Mouse (Mus musculus) left cerebral cortex, adult 18-20 months (tissue): ENCODE measurements at regions not wholly inside any gene's neighbourhood (a gene's known extent, or its start where the extent isn't known, plus 50 kb on each side); places are given as distances from the start of the nearest gene placed in this dataset.

Experiments
- DNase-seq, 2 experiments: peaks; one replicate each; pipeline ENCODE4 v3.0.0; 2021 to 2022; ENCODE audit warnings: low spot score in 2 of 2, mixed read lengths in 1 of 2

DNA sequence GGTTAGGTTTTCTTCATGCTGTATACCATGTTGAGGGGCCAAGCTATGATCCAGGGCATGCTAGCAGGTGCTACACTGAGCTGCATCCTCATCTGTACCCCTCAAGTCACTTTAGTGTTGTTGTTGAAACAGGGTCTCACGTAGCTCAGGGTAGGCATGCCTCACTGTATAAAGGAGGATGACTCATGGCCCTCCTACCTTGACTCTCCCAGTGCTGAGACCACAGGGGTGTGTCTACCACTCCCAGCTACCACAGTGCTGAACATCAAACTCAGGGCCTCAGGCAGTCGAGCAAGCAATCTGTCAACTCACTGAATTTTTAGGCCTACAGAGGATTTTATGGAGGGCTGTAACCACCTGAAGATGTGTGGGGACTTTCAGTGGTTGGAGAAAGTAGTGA, 258.5 kb downstream of the Ankrd50 start:
- DNase-seq, result no peak

DNA sequence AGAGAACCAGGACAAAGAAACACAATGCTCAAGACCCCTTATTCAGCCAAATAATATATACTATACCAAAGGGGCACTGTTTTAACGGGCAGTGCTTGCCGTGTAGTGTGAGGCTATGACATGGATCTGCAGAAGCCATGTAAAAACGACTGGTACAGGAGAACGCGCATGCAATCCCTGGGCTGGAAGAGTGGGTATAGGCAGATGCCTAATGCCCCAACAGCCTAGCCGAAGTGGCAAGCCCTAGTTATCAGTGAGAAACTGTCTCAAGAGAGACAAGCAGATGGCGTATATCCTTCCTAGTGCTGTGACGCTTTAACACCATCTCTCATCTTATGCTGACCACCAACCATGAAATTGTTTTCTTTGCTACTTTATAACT, 262.8 kb downstream of the Ankrd50 start:
- no peak for DNase-seq

DNA sequence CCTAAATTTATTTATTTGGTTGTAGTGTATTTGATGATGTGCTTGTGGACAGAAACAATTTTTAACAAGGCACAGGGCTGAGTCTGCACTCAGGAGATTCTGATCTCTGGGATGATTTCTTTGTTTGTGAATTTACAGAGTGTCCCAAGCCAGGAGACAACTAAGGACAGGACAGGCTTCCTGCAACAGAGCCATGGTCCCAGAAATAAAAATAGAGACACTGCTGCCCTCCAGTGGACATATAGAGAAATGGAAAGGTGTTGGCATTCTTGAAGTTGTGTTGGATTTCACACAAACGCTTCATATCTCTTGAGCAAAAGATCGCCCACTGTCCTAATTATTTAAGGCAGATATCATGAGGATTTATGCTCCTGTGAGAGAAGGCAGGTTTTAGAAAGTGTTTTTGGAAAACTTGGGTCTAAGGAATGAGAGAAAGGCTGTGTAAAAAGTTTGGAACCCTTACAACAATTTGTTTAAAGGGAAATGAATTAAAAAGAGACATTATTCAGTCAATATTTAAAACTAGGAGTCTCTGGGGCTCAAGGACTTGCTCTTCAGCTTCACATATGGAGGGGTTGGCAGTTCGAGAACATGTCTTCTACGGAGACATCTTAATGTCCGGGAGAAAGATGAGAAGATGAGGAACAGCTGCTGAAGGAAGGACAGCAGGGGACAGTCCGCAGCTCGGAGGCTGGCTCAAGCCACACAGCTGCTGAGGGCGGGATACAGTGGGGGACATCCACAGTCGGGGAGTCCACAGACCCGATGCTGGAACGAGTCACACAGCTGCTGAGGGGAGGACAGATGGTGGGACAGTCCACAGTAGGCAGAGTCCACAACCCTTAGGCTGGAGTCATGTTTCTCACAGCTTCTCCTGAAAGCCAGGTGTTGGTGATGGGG, 263.5 kb downstream of the Ankrd50 start:
- DNase-seq, result peak; percentile 46 to 53

DNA sequence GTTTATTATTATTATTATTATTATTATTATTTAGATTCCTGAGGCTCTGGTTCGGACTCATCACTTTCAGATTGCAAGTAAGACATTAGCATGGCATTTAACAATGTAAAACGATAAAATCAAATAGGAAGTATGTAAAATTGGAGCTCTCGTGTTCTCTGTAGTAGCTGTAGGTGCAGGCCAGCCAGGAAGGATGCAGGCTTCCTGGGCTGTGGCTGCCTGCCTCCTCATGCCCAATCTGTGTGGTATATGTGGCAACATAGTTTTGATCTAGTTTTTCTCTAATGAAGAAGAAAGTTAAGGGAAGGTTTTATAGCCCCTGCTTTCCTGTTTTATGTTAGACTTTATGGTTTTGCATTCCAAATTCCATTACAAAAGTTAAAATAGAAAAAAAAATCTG, 275.6 kb downstream of the Ankrd50 start:
- no peak for DNase-seq

DNA sequence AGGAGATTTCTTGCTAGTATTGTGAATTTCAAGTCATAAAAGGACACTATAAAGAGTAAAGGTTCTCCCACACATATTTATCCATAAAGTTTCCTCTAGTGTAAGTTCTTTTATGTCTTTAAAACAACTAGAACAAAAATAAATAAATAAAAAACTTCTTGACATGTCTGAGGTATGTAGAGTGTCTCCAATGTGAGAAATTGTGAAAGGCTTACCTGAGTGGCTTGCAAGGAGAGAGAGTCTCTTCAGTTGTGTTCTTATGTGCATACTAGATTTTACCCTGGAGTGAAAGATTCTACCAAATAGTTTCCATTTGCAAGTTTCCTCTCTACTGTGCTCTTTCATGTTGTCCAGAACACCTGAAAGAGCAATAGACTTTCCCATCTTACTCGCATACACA, 276.8 kb downstream of the Ankrd50 start:
- DNase-seq, result no peak

DNA sequence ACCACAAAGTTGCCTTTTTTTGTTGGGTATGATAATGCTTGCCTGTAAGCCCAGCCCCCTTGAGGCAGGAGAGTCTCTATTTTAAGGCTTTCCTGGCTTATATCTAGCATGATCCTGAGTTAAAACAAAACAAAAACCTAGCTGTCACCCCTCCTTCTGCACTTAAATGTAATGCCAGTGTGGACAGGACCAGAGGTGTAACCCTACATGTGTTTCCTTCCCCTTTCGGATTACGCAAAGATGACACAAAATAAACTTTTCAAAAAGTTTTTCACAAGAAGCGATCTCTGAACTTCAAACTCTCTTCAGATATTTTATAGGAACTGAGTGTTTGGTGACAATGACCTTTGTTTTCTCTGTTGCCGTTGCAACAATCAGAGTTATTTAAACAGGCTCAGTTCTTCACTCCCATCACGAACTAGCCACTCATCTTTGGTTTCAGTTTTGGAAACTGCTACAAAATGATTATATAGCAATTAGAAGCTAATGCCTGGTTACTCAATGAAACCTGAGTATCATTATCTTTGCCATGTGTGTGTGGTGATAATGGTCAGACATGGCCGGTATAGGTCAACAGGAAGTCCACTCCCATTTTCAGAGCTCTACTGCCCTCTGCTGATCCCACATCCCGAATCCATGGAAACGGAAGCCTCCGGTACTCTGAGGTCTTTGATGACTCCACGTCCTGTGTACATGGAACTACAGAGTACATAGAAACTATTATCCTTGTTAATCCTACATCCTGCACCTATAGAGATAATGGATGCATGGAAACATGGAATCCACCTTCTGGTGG, 282.6 kb downstream of the Ankrd50 start:
- peak; percentile 65 to 71 for DNase-seq

DNA sequence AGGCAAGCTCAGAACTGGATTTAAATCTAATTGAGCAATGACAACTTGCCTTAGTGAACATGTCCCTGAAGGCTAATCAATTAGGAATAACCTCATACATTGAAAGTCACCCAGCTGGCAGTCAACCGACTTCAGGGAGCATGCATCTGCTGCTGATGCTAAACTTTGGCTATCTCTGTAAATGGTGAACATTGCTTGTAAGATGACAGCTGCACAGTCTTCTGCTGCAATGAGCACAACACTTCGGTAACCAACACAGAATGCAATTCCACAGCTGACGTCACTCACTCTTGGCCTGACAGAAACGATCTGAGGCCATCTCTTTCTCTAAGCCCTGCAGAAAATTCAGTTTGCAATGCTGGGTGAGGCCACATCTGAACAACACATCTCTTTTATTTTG, 290.6 kb downstream of the Ankrd50 start:
- no peak for DNase-seq

DNA sequence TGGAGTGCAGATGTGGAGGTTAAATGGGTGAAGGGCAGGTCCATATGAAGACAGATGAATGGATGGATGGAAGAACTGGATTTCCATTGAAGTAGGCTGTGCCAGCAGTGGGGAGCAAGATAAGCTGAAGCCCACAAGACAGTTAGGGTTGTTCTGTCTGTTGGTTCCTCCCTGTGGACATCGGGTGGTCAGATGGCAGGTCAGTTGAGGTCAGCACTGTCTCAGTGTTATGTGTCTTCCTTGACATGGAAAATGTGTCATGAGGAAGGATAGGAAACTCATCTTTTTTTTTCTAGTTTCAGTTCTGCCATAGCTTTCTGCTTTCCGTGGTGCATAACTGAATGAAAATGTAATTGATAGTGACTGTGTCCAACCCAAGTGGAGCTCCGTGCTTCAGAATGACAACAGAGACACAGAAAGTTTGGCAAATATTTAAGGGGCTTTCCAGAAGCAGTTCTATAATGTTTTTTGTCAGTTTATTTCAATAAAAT, 297.2 kb downstream of the Ankrd50 start:
- no peak for DNase-seq

DNA sequence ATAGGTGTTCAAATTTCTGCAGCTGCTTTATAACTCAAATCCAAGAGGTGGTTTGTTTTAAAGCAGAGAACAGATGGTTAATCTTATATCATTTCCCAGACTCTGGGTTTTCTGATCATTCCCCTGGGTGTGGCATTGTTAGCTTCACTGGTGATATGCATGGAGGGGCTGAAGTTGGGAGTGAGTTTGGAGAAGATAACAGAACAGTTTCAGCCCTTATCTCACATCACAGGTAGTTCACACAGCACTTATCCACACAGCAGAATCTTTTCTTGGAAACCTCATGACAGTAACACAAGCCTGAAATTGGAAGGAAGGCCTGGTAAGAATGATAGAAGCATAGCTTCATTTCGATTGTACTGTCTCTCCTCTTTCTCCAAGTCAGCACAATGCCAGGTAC, 298.1 kb downstream of the Ankrd50 start:
- DNase-seq, result no peak

DNA sequence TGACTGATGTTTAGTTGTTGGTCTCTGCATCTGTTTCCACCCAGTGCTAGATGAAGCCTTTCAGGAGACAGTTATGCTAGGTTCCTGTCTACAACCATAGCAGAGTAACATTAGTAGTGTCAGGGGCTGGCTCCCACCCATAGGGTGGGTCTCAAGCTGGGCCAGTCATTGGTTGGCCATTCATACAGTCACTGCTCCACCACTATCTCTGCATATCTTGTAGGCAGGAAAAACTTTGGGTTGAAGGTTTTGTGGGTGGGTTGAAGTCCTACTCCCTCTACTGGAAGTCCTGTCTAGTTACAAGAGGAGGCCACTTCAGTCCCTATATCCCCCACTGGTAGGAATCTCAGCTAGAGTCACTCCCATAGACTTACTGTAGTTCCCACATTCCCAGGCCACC, 306.3 kb downstream of the Ankrd50 start:
- DNase-seq, result no peak

DNA sequence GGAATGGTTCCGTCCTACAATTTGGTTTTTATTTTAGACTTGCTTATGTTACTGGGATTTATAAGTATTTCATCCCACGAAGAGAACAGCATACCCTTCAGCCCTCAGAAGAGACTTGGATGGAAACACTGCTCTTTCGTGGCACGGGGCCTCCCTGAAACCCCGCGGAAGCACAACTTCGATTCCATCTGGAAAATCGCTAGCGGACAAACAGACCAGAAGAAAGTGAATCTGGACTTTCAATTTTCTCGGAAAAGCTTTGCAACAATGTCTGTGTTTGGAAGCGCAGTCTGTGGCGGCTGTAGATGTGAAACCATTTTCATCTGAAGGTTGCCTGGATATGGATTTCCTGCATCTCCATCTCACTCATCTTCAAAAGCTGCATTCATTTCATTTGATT, 308.7 kb downstream of the Ankrd50 start:
- no peak for DNase-seq

DNA sequence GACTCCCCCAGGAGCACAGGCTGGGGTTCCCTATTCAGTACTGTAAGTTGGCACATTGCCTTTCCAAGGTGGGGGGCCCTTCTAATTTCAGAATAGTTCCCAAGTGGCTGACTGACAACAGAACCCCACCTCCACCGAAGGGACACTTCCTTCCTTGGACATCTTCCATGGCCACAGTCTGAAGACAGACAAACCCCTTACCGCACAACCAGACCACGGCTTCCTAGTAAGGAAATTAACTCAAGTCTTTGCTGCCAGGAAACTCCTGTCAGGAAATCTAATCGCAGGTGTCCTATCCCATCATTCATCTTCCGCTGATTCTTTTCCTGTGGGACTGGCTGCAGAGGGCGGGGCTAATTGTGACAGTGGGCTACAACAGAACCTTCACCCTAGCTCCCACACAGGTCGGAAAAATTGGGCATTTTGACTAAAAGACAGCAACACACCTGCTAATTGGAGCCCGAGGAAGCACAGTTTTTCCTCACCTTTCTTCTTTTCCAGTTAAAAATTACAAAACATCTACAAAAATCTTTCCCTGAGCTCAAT, 309.8 kb downstream of the Ankrd50 start:
- no peak for DNase-seq

DNA sequence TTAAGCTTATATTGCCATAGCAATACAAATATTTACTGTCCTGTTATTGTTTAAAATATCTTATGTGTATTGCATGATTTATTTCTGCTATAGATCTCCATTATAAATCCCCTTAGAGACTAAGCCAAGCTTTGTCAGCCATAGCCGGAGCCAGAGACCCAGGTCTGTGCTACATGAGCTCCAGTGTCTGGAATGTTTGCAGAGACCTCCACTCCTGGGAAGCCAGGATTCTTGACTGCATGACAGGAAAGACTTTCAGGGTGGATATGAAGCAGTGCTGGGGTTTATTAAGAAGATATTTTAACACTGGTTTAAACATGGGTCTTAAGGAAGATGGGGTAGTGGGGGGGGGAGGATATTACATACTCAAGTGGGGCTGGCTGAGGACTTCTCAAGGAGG, 332.2 kb downstream of the Ankrd50 start:
- DNase-seq, result no peak

DNA sequence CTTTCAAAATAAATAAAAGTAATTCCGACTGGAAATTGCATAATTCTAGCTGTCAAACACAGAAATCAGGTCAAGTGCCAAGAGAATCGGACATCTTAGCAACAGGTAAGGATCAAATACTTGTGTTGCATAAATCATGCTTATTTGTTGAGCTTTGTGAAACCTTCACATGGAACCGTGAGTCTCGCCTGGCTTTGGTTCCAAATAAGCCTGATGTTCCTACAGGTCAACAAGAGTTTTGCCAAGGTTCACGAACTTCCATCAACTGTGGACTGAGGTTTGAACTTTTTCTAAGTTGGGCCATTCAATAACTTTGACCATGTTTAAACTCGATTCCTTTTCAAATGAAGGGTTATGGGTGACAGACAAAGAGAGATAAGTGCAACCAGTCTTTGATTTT, 332.8 kb downstream of the Ankrd50 start:
- no peak for DNase-seq

DNA sequence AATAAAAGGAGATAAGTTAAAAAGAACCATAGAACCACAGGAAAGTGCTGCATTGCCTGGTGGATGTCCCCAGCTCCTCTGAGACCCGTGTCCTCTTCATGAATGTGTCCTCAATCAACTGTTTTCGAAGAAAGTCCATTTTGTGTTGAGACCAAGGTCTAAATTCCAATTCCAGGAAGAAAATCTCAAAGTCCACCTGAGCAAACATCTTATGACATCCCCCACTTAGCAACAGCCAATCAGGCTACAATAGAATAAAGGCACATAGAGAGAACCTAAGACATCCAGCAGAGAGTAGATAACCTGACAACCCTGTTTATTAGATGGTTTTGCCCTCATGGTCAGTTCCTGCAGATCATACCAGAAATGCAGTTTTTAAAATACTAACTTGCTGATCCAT, 338.0 kb downstream of the Ankrd50 start:
- DNase-seq, result no peak

DNA sequence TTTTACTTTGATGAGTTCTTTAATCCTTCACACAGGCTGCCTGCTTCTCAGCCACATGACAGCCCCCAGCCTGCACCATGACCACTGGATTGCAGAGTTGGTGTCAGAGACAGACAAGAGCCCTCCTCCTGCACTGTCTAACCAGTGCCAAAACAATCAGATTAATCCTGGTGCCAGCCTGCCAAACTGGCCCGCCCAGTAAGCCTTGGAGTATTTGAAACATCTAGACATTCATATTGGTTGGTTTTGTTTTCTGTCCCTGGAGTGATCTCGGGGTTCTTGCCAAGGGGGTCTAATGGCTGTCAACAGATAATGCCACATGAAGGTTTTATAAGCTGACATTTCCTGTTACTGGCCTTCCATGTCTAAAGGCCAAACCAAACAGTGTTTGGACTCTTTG, 339.2 kb downstream of the Ankrd50 start:
- DNase-seq, result no peak

DNA sequence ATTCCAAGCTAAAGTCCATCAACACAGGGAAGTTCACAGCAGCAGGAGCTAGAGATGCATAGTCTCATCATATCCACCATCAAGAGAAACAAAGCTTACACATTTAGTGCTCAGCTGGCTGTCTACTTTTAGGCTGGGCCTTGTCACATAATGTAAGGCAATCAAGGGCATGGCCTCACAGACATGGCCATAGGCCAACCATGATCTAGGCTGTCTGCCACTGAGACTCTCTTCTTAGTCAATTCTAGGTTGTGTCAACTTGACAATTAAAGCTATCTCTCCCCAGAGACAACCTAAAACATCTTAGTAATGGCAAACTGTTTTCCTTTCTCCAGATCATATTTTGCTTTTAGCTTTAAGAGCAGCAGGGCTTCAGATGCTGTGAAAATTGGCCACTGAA, 340.0 kb downstream of the Ankrd50 start:
- DNase-seq, result no peak

DNA sequence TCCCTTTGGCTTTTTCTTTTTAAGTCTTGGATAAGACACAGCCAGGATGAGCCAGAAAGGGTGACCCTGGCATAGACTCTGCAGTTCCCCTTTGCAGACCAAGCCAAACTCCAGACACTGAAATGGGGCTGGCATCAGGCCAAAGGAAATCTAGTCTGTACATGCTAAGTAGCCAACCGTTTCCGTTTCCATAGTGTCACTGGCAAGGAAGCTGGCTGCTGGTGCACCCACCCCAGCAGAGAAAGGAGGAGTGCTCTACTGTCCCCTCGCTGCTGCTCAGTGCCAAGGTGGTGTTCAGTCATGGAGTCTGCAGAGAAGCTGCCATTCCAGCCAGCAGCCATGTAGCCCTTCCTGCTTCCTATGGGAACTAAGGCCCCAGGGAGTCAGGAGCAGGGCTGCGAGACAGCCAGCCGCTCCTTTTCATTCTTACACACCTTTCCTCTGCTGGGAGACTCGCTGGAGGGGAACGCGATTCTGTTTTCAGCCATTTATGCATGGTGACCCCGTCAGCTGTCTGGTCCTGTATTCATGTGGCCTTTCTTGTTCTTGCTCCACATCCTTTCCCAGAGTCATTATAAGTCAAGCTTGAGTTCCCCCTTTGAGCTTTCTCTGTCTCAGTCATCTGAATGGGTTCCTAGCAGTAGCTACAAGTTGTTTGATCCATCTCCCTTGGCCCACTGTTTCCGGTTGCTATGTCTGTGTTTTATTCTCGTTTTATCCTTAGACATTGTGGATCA, 341.3 kb downstream of the Ankrd50 start:
- peak; percentile 26 to 33 for DNase-seq

DNA sequence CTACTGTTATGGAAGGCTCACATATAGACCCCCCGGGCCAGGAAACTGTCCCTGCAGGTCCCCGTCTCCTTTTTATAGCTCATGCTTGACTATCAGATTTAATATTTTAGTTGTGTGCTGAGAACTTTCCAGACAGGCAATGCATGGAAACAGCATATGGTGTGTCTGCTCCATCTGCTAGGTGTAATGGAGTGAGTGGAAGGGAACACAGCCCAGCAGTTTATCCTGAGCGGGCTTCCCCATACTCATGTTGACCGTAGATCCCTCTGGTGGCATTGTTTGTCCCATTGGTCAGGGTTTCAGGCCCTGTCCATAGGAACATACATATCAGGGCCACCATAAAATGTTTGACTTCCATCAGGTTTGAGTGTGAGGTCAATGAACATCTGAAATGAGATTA, 345.3 kb downstream of the Ankrd50 start:
- peak; percentile 11 to 21 for DNase-seq

DNA sequence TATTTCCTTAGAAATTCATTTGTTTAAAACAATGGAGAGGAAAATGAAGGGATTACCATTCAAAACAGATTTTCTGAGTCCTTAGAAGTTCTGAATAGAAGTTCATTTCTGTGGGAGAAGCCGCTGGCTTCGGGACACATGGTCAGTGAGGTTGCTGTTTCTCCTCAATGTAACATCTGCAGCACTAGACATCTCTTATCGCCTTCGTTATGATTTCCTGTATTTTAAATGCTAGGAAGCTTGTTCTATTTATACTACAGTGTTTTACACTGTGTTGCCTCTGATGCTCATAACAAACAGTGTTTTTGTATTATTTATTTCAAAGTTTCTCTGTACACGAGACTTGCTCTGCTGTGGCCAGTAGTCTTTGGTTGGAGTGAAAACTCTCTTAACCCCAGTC, 346.6 kb downstream of the Ankrd50 start:
- no peak for DNase-seq

DNA sequence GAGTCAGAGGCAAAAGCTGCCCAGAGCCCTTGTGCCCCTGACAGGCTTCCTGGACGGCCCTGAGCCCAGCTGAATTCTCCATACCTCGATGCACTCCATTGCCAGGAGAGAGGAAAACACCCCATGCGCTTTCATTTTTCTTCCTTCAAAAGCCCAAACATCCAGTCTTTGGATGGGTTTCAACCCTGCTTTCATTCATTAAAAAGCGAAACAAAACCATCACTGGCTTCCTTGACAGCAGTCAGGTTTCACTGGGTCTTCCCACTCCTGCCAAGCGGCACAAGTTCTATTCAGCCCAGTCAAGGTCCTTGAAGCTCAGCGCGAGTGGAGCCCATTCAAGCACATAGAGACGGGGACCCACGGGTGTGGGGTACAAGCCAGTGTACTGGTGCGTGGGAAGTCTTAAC, 348.8 kb downstream of the Ankrd50 start:
- DNase-seq, result no peak
